Mouse (Mus musculus) kidney, postnatal 14 days (tissue): ENCODE data around the gene Ccz1.

Experiments used
- DNase-seq: peaks from one replicate; pipeline ENCODE4 v3.0.0; 2022; ENCODE audit warnings: mixed read lengths

Ccz1 gene

DNA sequence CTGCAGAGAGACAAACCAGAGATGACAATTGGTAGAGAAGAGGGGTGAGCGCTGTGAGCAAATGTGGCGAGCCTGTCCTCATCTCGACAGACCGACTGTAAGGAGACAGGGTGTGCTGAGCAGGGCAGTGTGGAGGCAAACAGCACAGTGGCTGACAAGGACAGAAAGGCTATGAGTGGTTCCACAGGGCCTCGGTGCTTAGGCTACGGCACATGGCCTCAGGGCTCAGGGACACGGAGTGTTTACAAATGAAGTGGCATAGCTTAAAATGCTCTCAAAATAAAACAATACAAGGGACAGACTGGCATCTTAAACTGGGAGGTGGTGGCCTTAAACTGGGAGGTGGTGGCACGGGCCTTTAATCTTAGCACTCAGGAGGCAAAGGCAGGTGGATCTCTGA, 21.4 kb downstream of the Ccz1 start:
- DNase-seq: no peak

DNA sequence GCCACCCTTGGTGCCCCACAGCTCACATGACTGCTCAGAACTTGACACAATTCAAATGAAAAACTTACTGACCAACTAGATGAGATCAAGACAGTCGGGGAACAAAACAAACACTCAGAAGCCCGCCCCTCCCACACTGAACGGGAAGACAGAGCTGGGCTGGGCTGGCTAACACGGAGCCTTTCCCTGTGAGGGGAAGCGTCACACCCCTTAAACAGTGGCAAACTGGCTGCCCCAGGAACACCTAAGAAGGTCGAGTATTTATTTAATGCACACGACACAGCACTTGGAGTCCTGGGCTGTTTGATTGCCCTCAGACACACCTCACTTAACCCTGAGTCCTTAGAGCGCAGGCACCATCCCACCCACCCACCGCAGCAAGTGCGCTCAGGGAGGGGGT, 22.0 kb downstream of the Ccz1 start:
- DNase-seq: no peak

DNA sequence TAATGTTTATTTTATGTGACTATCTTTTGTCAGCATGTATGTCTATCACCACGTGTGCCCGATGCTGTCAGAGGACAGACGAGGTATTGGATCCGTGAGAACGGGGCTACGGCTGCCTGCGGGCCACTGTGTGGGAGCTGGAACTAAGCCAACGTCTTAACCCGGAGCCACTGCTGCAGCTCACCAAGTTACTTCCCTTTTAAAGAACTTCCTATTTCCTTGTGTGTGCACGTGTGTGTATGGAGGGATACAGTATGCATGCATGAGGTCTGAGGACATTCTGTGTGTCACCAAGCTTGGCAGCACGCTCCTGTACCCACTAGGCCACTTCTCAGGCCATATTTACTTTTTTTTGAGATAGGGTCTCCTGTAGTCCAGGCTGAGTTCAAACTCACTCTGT, 24.6 kb downstream of the Ccz1 start:
- DNase-seq: no peak

DNA sequence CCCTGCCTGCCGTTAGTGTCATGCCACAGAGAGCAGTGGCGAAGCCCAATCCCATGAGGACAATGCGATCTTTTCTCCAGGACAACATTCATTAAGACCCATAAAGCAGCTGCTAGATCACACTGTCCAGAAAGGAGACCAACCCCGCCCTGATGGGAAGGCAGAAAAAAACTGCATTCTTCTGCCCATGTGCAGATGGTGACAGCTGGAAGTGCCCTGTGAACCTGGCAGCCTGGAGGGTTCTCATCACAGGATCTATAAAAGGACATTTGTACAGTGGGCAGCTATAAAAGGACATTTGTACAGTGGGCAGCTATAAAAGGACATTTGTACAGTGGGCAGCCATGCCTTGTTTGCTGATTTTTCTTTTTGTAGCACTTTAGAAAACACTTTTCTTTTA, 25.6 kb downstream of the Ccz1 start:
- DNase-seq: no peak

DNA sequence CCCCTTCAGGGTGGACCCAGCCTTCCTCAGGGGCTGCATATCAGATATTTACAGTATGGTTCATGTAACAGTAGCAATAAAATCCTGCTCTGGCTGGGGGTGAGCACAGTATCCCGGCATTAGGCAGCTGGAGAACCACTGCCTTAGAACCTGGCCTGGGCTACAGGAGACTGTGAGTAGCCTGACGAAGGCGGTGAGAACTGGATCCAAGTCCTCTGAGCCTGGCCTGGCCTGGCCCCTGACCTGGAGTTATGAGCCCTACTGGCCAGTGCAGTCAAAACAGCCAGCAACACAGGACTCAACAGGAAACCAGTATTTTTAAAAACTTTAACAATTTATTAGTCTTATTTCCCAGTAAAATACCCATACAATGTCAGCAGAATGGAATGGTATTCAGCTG, 27.1 kb downstream of the Ccz1 start:
- peak; percentile 22 for DNase-seq

DNA sequence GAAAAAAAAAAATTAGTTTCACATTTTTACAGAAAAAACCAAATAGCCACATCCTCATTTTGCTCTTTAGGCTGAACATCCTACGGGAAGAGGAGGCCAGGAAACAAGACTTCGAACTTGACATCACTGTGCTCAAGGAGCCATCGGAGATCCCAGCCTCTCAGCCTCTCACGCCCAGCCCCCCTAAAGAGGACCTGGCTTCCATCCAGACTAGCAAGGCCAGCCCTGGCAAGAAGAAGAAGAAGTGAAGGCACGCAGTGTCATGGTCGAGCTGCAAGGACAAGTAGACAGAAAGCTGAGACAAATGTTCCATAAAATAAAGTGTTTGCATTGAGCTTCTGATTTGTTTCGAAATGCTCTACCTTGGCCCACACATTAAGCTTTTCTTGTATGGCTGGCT, 29.3 kb downstream of the Ccz1 start:
- no peak for DNase-seq

DNA sequence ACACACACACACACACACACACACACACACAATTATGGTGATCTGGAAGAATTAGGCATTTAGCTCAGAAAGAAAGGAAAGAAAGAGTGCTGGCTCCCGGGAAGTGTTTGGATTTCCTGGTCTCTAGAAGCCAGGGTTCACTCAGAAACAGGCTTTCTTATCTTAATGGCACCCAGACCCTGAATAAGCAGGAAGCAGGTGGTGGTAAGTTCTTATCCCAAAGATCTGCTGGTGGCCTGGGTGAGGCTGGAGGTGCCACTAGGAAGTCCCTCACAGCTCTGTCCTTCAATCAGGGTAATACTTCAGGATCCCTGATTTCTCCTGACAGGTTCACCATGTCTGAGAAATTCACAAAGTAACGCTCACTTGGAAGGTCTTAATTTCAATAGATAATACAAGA, 32.3 kb downstream of the Ccz1 start:
- no peak for DNase-seq

DNA sequence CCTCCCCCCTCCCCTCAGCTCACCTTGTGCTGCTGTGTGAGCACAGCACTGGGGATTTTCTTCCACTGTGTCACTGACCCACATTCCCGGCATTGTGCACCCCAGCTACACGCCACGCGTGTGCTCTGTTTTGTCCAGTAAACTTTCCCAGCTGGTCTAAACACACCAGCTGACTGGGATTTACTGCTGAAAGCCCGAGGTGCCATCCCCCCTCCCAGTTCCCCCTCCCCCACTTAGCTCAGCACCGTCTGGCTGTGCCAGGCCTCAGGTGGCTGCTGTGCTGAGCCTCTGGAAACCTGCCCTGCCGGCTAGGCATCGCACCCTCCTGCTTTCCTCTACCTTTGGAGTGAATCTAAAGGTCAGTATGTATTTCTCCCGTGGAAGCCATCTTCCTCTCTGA, 33.8 kb downstream of the Ccz1 start:
- DNase-seq: peak; percentile 47

DNA sequence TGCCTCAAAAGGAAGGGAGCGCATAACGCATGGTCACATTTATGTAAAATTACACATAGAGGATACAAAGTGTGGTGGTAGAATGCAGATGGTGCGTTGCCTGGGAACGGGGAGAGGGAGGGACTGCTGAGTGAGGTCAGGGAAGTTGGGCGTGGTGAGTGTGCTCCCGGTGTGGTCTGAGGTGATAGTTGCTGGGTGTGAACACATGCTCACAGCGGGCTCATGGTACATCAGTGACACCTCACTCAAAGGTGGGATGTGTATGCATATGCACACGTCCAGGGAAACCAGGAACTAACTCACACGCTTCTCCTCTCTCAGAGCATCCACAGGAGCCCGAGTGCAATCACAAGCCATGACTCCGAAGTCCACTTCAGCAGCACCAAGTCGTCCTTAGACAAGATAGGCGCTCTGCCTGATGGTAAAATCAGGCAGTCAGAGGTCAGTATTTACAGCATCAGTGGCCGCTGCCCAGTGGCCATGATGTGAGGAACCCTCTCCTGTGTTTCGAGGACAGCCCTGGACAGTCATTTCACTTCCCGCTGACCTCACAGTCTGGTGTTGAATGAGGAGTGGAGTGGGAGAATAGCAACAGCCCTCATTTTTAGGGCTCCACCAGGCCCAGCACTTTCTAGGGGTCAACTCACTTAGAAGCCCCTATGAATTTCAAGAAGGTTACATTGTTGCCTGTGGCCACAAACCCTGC, 37.8 kb downstream of the Ccz1 start:
- DNase-seq: no peak

DNA sequence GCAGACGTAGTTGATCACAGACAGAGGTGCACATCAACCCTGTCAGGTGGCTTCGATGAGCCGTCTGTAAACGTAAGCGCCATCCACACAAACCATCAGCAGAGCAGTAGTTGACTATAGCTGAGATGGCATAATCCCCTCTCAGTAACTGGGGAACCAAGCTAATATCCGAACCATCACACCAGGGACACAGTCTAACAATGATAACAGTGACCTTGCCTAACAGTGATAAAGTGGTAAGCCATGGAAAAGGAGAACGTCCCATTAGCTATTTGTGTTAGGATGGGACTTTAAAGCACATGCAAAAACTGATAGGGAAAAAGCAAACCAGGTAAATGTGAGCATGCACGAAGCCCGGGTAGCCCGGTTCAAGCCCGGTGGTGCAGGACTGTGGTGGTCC, 38.4 kb downstream of the Ccz1 start:
- DNase-seq: no peak

DNA sequence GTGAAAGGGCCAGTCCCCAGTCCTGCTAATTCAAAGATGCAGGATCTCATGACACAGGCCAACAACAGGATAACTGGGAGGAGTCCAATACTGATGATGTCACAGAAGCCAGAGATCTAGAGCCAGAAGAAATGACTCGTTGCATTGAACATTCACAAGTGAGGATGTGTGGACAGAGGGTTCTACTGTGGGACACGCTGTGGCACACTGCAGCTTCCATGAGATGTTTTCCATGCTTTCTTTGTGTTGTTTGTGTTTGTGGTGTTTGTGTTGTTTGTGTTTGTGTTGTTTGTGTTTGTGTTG, 39.1 kb downstream of the Ccz1 start:
- DNase-seq: no peak

DNA sequence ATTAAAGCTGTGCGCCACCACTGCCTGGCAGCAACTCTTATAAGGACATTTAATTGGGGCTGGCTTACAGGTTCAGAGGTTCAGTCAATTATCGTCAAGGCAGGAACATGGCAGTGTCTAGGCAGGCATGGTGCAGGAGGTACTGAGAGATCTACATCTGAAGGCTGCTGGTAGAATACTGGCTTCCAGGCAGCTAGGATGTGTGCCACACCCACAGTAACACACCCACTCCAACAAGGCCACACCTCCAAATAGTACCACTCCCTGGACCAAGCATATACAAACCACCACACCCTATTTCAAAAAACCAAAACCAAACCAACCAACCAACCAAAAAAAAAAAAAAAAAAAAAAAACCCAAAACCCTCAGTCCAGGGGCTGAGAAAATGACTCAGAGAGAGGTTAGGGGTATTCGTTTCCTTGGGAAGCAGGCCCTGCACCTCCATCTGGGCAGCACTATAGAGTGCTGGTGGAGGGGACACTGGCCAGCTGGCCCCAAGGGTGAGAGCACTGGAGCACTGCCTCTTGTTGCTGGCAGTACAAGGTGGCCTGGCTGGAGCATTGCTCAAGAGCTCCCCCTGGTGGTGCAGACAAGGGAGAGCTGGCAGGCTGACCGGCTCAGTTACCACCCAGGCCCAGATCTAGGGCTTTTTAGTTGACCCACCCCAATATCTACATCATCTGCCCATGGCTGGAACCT, 39.6 kb downstream of the Ccz1 start:
- DNase-seq: peak; percentile 65

DNA sequence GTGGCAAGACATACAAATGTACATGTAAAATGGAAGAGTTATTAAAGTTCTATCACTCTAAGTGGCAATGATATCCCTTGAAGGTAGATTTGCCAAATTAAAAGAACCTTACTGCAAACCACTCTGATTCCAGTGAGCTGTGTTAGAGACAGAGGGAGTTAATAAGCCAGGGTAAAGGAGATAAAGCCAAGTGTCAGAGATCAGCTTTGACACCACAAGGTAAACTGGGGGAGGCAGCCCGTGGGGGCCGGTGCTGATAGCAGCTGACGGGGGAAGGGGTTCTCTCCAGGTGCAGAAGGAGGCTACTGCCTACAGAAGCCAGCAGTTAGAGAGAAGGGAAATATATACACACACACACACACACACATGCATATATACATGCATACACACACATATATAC, 42.0 kb downstream of the Ccz1 start:
- DNase-seq: no peak

DNA sequence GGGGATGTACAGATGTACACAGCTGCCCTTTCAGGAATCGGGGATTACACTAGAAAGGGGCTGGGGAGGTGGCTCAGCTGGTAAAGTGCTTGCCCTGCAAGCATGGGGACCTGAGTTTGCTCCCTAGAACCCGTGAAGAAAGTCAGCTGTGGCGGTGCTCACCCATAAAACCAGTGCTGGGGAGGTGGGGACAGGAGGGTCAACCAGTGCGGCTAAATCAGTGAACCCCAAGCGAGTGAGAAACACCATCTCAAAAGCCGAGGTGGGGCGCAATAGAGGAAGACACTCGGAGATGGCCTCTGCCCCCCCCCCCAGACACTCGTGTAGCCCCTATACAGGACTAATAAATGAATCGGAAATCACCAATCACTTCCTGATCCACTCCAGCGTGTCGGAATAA, 48.0 kb downstream of the Ccz1 start:
- DNase-seq: no peak

DNA sequence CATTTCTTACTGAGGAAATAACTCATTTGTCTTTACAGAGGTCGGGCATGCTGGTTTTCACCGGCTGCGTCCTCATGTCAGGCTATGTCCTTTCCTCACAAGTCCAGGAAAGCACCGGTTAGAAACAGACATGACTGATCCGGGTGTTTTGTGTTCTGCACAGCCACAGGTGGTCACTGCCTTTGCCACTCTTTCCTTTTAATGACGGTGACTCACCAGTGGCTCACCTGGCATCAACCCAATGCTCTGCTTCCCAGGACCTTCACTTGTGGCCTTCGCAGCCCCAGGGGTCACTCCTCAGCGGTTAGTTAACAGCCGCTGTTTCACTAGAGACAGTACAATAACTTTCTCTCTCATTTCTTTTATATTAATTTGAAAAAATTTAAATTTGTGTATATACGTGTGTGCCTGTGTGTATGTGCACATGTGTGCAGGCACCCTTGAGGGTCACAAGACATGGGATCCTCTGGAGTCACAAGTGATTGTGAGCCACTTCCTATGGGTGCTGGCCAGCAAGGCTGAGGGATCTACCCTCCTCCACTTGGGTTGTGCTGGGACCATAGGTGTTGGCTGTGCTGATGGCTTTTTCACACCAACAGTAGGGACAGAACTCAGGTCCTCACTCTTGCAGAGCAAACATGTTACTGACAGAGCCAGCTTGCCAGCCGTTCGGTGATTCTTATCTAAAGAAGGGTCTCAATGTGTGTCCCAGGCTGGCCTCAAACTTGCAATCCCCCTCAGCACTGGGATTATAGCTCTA, 48.9 kb downstream of the Ccz1 start:
- DNase-seq: peak; percentile 21

DNA sequence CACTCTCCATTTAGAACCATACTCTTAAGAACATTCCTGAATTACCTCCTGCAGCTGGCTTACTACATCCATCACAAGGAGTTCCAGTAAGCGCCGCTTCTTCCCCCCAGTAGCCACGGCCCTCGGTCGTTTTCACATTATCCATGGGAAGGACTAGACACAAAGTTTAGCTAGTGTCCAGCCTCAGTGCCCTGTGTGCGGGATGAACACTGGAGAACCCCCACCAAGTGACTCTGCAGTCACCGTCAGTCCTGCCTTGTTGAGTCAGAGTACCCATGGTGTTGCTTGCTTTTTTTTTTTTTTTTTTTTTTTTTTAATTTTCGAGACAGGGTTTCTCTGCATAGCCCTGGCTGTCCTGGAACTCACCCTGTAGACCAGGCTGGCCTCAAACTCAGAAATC, 53.5 kb downstream of the Ccz1 start:
- DNase-seq: no peak

DNA sequence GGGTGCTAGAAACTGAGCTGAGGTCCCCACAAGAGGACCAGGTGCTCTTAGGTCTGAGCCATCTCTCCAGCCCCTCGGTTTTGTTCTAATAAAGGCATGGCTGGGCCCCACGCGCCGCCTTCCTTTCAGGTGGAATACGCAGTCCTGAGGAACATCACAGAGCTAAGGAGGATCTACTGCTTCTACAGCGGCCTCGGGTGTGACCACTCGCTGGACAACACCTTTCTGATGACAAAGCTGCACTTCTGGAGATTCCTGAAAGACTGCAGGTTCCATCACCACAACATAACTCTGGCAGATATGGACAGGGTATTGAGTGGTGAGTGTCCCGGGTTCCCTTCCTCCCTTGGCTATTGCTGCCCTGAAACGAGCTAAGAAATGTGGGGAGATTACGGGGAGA, 55.1 kb downstream of the Ccz1 start:
- no peak for DNase-seq

DNA sequence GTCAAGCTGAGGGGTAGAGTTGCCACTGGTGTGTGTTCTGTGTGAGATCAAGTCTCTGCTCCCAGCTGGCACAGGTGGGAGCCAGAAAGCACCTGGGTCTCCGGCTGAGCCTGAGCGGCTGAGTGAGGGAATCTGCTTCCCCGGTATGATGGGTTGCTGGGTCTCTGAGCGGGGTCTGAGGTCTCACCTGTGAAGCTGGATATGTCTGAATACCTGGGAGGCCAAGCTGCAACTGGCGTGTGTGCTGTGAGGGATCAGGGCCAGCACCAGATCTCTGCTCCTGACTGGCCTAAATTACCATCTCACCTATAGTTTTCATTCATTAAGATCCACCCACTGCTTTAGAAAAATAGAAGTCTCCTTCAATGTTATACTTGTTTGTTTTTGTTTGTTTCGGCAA, 57.6 kb downstream of the Ccz1 start:
- DNase-seq: no peak

DNA sequence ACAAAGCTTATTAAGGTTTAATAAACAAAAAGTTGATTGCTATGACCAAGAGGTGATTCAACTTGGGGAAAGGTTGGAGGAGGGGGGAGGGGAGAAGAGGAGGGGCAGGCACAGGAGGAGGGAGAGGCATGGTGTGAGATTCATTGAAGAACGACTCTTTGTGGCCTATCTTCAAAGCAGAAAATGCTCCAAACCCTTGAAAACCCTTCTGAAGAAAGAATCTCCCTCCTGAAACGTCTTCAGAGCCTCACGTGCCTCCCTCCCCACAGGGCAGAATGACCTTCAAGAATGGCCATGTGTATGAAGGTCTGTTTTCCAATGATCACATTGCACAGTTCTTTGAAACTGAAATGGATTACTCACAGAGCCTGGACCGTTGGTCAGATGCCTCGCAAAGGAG, 64.7 kb downstream of the Ccz1 start:
- DNase-seq: no peak

DNA sequence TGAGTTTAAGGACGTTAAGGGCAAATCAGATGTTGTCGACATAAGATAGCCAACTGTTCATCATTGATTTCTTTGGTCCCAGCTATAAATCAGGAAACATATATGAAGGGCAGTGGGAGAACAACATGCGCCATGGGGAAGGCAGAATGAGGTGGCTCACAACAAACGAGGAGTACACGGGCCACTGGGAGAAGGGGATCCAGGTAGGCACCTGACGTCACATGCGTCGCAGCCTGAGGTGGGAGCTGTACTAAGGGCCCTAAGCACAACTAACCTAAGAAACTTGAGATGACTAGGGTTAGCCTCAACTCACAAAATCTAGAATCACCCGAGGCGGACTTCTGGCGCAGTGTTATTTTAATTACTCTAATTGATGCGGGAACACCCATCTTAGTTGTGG, 66.3 kb downstream of the Ccz1 start:
- no peak for DNase-seq

DNA sequence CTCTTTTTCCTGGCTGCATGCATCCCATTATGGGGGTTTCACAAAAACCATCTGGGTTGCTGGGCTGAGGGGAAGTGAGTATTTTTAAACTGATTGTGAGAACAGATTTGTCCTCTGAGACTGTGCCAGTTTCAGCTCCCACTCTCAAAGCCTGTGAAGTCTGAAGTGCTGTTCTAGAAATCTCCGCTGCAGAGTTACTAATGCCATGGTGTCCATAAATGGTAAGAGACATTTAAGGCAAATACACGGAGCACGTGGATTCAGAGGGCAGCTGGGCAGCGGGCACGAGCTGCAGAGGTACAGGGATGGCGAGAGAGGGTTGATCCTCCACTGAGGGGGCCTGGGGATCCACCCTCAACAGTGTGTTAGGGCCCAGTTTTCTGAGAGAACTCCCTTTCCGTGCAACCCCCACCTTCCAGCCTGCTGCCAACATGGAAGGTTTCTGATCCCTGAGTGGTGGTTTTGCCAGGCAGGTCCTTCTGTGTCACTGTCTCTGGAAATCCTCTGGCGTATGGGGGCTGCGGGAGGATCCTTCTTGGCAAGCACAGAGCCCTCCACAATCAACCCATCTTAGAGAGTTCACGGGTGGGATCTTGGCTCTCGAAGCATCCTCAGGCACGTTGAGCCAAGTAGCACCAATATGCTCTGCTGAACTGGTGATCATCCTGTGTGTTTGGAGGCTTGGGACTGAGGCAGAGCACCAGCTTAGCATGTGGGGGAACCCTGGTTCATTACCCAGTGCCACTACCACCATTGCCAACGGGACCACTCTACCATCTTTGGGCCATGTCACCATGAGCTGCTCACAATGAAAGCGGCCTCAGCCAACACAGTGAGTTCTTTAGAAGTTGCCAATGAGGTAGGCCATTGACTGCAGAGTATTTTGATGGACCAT, 71.2 kb downstream of the Ccz1 start:
- DNase-seq: no peak

DNA sequence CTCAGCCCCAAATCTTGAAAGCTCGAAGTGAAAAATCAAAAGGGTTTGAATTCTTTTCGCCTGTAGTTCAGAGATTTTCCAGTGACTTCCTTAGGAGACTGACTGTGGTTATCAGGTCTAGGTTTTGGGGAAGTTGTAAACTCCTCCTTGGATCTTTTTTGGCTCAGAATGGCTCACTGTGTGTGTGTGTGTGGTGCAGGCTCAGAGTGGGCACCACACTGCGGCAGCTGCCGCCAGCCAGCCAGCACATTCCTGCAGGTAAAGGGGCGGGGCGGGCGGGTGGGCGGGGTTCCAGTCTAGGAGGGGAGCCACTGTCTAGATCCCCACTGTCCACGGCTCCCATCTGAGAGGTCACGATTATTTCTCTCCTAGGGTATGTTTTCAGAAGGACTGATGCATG, 73.1 kb downstream of the Ccz1 start:
- DNase-seq: no peak
